Mouse (Mus musculus) lung, postnatal 36 days (tissue): ENCODE measurements at regions not wholly inside any gene's neighbourhood (a gene's known extent, or its start where the extent isn't known, plus 50 kb on each side); places are given as distances from the start of the nearest gene placed in this dataset.
"Not testable (repeated sequence)": the region's sequence is repeated elsewhere in the genome, so short reads cannot be mapped to it uniquely, and the experiment has no call there.

Experiments used
- DNase-seq: peaks from one replicate; pipeline ENCODE4 v3.0.0; 2022; ENCODE audit warnings: mixed read lengths

DNA sequence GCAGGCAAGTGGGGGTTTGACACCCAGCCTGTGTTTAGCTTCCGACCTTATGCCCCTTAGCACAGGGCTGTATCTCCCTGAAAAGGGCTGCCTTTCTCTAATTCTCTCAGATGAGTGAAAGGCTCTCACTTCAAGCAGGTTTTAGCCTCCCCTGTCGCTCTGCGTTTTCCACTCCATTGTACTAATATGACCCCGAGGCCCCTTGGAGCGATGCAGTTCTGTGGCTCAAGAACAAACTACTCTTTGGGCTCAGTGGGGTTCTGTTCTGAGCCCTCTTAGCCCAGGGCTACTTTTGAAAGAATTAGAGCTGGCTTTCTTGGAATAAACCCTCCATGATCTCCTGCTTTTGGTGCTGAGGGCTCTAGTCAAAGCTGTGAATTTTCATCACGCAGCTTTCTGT, 53.4 kb upstream of the Castor2 start:
- DNase-seq, result no peak

DNA sequence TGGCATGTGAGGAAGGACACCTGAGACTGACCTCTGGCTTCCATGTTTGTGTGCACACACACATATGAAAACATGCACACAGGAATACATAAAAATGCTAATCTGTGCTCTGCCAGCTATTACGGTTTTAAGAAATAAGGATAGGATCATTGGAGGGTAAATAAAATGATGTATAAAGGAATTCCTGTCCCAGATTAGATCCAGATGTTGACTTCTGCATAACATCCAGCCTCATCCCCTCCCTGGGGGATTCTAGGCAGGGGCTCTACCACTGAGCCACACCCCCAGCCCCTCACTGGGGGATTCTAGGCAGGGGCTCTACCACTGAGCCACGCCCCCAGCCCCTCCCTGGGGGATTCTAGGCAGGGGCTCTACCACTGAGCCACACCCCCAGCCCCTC, 56.6 kb upstream of the Castor2 start:
- not testable (repeated sequence) for DNase-seq

GRCm38 (mm10) chr5:134027316-134027966, 72.1 kb upstream of the Castor2 start:
- no peak for DNase-seq

DNA sequence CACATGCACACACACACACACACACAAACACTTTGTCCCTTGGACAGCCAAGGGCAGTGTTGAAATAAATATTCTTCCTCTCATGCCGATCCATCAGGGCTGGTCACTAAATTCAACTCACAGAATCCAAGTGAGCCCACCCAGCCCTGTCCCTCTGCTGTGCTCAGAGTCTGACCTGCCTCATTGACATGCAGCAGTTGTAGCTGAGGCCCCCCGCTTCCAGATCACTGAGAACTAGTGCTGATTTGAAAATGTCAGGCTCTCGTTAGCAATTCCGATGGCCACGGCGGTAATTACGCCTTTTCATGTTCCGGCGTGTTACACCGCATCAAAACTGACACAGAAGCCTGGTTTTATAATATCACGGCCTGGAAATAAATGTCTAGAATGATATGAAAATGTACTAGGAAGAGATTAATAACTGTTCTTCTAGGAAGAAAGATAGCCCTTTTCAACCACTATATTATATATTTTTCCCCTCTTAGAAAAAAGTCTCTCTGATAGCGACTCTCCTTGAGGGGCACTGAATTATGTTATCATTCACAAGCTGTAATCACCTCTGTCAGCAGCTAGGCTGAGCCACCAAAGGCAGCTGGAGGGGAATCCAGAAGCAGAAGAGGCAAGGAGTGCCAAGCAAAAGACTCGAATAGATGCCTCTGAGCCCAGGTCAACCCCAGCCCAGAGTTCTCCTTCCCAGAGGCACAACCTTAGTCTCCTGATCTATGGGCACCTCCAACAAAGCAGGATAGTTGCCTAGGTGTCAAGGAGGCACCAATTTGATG, 79.7 kb upstream of the Castor2 start:
- DNase-seq, result no peak

GRCm38 (mm10) chr5:134014257-134015163, 85.0 kb upstream of the Castor2 start:
- peak; percentile 79 for DNase-seq

- no peak for DNase-seq
Observed at GRCm38 (mm10) chr5:134013206-134013605, 86.3 kb upstream of the Castor2 start.

GRCm38 (mm10) chr5:134009843-134010242, 89.7 kb upstream of the Castor2 start:
- DNase-seq, result no peak

- DNase-seq, result no peak
Observed at GRCm38 (mm10) chr5:134007127-134007771, 92.3 kb upstream of the Castor2 start.

- DNase-seq, result peak; percentile 82
Observed at GRCm38 (mm10) chr5:134006470-134007126, 92.9 kb upstream of the Castor2 start.

DNA sequence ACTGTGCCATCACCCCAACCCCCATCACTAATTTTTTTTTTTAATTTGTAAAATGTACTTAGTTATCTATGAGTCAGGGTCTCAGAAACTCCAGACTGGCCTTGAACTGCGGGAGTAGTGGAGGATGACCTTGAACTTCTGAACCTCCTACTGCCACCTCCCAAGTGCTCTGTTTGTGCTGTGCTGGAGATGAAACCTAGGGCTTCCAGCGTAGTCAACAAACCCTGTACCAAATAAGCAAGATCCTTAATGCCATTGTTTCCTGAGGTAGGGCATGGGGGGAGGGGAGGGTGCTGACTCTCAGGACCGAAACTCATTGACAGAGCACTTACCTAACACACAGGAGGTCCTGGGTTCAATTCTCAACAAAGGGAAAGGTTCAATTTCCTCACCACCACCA, 93.5 kb upstream of the Castor2 start:
- DNase-seq, result no peak

DNA sequence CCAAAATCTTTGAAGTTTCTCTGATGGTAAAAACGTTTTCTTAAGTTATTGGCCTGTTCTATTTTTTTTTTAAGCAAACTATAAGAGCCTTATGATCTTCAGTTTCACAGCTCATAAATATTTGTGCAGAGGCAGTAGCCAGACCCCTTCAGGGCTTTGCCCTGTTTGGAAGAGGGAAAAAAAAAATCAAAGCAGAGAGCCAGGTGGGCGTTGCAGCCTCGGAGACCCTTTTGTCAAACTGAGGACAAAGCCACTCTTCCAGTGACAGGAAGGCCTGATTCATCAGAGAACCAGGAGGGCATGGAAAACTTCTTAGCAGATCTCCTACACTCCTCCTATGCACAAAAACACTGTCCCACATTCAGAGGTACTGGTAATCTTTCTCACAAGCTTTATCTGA, 99.4 kb upstream of the Castor2 start:
- no peak for DNase-seq

DNA sequence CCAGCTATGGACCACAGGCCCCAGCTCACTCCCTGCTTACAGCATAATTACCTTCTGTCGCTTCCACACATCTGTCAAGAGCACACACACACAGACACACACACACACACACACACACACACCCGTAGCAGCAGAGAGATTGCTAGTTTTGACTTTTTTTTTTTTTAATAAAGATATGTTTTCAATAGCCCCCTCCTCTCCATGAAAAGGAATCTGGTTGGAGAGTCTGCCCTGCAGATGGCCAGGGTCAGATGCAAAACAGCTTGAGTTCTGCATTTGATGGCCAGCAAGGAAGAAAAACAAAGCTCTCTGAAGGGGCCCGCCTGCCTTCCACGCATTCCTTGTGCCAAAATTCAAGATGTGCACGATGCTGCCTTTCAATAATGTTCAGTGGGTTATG, 99.8 kb upstream of the Castor2 start:
- no peak for DNase-seq

- DNase-seq, result no peak
Observed at GRCm38 (mm10) chr5:133991994-133992393, 107.5 kb upstream of the Castor2 start.

DNA sequence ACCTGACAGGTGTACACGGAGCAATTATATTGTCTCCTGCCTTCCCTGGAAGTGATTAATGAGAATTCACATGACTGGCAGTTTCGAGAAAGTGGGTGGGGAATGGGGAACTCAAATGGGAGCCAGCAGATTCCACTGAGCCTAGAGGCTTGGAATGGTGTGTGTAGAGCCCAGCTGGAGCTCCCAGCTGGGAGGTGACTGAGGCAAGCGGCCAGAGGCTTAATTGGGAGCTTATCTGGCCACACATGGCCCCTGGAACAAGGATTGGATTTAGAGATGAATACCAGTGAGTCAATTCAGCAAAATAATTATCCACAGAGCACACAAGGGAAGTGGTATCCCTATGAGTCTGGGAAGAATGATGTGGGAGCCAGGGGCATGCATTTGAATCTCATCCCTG, 108.0 kb upstream of the Castor2 start:
- peak; percentile 19 for DNase-seq

DNA sequence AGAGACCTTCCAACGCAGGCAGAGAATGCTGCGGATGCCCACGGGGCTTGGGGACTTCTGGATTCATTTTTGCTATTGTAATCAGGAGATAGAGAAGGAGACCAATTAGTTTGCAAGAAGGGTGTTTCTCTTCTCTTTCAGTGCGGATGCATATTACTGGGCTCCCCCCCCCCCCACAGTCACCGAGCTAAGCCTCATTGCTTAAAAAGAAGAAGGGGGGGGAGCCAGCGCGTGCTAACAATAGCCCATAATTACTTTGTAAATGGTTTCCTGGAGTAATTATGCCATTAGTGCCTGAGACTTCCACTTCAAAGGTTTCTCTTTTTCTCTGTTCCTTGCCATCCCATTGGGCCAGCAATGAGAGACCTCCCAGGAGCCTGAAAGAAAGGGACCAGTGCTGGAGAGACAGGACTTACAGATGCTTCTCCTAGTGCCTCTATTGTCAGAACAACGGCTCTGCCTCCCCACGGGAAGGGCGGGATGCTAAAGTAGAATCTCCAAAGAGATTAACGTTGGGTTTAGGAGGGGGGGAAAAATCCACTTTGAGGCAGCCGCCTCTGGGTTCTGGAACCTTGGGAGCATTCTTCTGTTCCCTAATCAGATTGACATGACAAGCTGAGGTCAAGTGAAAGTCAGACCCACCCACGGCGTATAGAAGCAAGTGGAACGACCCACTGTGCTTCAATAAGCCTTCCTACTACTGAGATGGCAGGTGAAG, 116.1 kb upstream of the Castor2 start:
- DNase-seq, result no peak

GRCm38 (mm10) chr5:133970421-133970914, 129.0 kb upstream of the Castor2 start:
- DNase-seq, result no peak

DNA sequence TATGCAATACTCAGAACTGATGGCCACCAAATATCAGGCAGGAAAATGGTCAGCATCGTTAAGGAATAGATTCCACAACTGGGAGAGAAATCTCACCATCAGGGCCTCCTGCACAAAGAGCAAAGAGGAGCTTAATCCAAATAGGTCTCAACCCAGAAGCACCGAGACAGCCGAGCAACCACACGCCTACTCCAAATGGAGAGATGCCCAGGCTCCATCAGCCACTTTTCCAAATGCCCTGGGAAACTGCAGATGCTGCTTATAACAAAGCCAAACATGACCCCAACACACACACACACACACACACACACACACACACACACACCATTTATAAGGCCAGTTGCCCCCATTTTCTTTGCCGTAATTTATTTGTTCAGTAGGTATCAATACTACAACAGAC, 136.2 kb upstream of the Castor2 start:
- DNase-seq, result no peak

DNA sequence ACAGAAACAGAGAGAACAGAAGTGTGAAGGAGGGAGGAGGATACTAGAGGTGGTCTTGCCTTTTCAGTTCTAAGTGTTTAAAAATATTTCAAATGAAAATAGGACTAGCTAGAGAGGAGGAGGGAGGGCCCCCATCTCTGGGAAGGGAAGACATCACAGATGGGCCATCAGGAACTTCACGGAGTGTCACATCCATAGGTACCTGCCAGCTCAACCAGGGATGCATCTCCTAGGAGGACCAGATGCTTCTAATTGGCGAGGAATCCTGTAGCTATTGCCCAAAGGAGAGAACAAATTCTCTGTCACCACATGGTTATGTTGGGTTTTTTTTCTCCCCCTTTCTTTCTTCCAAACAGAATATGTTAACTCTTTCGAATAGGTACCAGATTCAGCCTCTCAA, 158.7 kb upstream of the Castor2 start:
- DNase-seq, result no peak

DNA sequence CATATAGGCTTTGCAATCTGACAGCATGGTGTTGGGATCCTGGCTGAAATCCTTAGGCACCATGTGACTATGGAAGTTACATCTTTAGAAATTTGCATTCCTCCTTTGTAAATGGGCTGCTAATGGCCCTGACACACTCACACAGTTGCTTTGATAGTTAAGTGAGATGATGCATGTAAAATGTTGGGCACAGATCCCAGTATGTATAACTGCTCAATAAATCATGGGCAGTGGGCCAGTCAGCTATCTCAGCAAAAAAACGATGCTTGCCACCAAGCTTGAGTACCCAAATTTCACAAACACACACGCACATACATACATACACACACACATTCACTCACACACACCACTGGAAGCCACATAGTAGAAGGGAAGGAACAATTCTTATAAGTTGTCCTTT, 159.5 kb upstream of the Castor2 start:
- no peak for DNase-seq

- DNase-seq, result peak; percentile 12
Observed at GRCm38 (mm10) chr5:133937967-133938918, 161.3 kb upstream of the Castor2 start.
